Mouse (Mus musculus): ENCODE measurements around the gene Vmn1r3.
"Not testable (repeated sequence)": the region's sequence is repeated elsewhere in the genome, so short reads cannot be mapped to it uniquely, and the experiment has no call there.

- TF ChIP-seq CTCF, EP300 (IDR thresholded peaks at IDR 0.05; ENCODE audit: low read depth): not testable (repeated sequence)
These were observed 9.0 kb downstream of the Vmn1r3 start for GRCm38 (mm10) chr4:3176195-3176594.

Data from liver, postnatal 0 days (tissue).